Mouse (Mus musculus) cerebellum, postnatal 4 days (tissue): ENCODE data around the gene Ager.
A peak's percentile ranks its signal among the peaks of the same experiment; 100 is the strongest.

Source experiments
- DNase-seq, 2 experiments: peaks; one replicate each; pipeline ENCODE4 v3.0.0; 2022; ENCODE audit warnings: low spot score in 2 of 2, mixed read lengths in 1 of 2

Ager gene

DNA sequence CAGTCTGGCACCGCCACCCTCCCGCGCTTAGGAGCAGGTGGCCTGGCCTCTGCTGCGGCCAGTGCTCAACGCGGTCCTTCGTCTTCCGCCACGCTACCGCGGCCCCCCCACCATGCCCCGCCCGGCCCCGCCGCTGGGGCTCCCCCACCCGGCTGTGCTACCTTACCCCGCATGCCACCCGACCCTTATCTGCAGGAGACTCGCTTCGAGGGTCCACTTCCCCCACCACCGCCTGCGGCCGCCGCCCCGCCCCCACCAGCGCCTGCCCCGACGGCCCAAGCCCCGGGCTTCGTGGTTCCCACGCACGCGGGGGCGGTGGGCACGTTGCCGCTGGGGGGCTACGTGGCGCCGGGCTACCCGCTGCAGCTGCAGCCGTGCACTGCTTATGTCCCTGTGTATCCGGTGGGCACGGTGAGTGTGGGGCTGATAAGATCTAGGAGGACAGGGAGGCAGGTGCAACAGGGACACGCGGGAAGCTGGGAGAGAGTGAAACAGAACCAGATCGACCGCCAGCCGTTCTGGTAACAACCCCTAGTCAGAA is 33.2 kb downstream of the Ager start:
- no peak for DNase-seq

DNA sequence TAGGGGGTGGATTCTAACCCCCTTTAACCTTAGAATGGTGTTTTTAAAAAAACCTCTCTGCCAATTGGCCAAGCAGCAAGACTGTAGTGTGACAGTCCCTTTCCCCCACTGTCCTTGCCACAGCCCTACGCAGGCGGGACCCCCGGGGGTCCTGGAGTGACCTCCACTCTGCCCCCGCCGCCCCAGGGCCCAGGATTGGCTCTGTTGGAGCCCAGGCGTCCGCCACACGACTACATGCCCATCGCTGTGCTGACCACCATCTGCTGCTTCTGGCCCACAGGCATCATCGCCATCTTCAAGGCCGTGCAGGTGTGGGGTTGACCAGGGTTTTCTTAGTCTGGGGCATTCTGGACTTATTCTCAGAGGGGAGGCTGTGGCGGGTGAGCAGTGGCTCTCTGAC is 34.0 kb downstream of the Ager start:
- no peak for DNase-seq

DNA sequence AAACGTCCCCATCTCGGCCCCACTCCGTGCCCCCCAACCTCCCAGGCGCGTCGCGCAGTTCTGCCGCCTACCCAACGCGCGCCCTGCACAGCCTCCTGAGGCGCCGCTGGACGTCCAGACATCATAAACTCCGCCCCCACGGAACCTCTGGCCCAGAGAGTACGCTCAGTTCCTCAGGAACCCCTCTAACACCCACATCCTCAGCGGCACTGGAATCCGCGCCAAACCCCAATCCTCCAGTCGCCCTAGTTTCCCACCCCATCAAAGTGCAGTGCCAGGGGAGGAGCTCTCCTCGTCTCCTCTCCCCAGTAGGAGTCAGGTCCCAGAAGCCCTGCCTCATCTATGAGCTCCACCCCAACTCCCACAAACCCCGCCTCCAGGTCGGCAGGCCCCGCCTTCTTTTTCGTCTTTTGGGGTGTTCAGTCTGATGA is 34.6 kb downstream of the Ager start:
- no peak for DNase-seq

DNA sequence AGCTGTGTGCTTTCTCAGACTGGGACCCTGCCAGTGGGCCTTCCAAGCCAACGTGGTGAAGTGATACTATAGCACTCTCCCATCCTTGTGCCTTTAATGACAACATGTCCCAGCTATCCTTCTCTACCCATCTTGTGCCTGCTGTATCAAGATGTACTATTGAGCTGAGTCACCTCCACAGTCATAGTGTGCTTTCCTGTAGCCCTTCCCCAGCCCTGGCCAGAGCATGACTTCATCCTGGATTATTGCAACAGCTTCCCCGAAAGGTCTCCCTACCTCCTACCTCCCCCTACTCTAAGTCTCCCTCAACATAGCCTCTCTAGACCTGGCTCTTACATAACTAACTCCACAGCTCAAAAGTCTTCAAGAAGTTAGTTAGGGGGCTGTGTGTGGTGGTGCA is 38.0 kb downstream of the Ager start:
- no peak for DNase-seq

DNA sequence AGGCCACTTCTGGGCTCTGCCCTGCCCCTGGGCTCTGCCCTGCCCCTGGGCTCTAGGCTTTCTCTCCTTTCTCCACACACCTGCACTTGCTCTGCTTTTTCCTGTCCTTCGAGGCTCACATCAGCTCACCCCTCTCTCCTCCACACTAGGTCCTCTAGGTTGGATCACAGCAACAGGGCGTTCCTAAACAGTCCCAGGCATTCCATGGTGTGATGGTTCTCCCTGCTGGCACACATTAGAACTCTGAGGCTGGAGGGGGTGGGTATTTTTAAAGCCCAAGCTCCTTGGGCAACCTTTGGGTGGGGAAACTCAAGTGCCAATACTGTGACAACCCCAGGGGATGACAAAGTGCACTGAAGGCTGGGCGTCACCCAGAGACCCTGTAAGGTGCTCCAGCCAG is 39.8 kb downstream of the Ager start:
- DNase-seq = no peak

DNA sequence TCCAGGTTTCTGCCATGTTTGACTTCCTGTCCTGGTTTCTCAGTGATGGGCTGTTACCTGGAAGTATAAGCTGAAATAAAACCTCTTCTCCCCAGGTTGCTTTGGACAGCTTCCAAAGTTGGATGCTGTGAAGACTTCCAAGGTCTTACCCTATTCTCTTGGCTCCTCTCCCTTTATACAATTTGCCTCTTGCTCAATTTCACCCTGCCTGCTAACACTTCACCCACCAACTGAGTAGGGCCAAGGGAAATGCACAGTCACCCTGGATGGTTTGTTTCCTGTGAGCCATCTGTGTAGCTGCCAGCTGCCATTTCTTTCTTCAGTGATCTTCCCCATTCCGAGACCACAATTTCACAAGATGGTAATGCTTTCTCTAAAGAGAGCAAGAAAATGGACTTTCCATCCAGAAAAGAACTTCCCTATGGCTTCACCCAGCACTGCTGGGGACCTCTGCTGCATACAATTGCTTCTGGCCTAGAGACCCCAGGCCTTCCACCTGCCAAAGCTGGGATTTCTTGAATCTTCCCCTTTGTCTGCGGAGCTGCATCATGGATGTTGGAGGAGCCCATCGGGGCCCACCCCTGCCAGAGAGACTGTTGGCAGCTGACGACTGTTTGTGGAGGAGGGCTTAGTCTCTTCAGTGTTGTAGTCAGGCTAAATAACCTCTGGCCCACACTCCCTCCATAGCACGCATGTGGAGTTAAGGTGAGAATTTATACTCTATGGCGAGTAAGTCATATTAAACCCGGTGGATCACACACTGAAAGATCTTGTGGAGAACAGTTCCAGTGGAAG is 42.0 kb downstream of the Ager start:
- DNase-seq = no peak

DNA sequence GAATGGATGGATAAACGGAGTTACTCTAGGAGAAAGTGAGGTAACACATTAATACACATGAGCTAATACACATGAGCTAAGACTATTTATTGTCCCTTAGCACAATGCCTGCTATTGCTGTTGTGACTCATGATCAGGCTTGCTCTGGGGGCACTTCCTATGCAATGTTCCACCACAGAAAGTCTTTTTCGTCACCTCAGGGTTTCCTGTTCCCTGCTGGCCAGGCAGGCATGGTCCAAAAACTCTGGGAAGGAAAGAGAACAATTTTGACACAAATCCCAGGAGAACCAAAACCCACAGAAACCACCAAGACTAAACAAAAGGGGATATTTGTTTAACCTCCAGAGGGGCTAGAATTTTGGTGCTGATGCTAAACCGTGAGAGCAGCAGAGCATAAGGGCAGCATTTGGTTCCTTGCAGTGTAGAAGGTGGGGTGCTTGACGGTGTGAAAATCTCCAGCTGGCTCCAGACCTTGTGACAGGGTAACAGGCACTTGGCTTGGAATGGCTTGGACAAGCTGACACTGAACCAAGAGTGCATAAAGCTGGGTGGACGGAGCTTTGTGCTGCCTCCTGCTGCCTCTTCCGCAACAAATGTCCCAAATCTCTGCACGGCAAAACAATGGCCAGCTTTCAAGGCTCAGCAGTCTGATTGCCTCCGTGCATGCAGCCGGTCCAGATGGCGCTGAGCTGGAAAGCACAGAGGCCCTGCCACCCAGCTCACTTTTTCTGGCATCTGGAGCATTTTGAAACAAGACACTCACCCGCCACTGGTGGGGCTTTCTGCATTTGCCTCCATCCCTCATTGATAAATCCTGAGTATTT is 43.3 kb downstream of the Ager start:
- DNase-seq = peak in 1 of 2 experiments; percentile 55

DNA sequence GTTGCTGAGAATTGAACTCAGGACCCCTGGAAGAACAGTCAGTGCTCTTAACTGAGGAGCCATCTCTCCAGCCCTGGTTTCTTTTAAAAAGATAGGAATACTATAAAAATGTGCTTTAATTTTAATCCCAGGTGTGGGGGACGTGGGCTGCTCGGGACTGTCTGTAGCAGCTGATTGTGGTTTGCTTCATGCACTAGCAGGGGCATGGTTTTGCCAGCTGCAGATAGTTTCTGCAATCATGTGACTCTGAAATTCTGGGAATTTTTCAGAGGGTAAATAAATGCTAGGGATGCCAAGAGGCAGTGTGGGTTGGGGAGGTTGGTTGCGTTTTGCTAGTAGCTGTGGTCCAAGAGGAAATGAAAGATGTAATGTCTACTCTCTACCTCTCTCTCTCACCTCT is 44.3 kb downstream of the Ager start:
- DNase-seq = no peak

DNA sequence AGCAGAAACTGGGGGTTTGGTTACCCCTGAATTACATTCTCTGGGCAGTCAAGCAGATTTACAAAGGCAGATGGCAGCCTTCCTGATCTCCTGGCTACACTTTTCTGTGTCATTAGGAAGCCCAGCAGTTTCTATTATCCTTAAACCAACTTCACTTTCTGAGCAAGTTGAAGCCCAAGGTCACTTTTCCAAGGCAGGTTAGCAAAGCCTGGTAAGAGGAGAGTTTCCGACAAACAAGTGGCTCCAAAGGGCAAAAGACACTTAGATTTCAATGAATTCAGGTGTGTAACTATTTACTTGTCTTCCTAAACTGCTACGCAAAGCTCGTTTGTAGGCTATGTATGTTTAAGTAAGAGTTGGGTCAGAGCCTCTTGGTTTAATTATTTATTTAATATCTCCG is 45.7 kb downstream of the Ager start:
- no peak for DNase-seq

DNA sequence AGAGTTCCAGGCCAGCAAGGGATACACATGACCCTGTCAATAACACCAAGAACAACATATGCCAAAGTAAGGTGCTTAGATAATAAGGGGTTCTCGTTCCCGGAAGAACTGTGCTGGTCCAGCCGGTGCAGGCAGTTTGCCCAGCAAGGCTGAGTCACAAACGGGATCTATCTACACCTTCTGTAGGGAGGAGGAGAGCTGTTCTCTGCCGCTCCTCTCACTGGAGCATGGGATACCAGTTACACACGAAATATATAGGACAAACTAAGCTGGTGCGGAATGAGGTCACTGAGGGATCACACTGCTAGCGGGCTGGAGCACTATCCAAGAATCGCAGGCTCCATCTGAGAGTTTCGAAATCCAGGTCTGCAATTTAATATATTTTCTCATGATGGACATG is 46.3 kb downstream of the Ager start:
- no peak for DNase-seq

DNA sequence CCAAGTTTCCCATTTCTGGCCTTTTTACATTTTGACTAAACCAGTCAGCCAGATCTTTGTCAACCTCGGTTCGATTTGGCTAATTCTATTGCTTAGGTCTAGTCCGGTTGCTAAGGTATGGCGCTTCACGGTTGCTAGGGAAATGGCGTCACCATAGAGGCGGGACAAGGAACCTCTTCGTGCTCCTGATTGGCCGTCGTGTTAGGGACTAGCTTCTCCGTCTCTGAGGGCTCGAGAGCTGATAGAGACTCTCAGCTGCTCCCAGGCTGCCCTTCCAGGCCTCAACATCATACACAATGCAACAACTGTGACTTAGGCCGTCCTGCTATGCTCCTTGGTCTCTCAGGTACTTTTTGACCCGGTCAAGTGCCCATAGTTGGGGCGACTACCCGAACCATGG is 46.9 kb downstream of the Ager start, which contains the start of gene Fkbpl:
Gene Fkbpl (plus strand): TSS at position 157 of the 400 bp plus-strand sequence.
- peak; percentile 90 to 94 for DNase-seq

DNA sequence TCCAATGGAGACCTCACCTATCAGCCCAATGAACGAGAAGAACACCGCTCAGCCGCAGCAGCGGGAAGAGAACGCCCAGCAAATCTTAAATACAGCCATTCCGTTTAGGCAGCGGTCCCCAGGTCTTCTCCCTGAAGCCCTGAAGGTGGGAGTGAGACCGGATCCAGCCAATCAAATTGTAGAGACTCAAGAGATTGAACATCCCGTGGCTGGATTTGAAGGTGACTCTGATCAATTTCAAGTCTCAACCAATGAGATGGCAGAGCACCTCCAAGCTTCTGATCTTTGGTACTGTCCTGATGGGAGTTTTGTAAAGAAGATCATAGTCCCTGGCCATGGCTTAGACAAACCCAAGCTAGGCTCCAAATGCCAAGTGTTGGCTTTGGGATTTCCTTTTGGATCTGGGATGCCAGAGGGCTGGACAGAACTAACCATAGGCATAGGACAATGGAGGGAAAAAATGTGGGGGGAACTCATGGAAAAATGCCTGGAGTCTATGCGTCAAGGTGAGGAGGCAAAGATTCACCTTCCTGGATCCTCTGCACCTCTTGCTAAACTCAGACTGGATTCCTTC is 47.7 kb downstream of the Ager start:
- no peak for DNase-seq

DNA sequence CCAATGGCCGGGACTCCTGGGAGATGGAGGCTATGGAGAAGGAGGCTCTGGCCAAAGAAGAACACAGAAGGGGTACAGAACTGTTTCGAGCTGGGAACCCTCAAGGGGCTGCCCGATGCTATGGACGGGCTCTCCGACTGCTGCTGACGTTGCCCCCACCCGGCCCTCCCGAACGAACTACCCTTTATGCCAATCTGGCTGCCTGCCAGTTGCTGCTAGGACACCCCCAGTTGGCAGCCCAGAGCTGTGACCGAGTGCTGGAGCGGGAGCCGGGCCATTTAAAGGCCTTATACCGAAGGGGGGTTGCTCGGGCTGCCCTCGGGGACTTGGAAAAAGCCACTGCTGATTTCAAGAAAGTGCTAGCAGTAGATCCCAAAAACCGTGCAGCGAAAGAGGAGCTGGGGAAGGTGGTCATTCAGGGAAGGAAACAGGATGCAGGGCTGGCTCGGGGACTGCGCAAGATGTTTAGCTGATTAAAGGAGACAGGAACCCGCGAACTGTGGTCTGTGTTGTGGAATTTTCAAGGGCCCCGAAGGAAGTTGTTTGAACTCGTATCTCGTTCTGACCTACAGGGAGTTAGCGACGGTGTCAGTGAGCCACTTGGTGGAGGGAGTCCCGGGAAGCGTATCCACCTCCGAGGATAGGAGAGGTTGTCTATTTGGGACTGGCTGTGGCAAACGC is 48.3 kb downstream of the Ager start:
- no peak for DNase-seq

DNA sequence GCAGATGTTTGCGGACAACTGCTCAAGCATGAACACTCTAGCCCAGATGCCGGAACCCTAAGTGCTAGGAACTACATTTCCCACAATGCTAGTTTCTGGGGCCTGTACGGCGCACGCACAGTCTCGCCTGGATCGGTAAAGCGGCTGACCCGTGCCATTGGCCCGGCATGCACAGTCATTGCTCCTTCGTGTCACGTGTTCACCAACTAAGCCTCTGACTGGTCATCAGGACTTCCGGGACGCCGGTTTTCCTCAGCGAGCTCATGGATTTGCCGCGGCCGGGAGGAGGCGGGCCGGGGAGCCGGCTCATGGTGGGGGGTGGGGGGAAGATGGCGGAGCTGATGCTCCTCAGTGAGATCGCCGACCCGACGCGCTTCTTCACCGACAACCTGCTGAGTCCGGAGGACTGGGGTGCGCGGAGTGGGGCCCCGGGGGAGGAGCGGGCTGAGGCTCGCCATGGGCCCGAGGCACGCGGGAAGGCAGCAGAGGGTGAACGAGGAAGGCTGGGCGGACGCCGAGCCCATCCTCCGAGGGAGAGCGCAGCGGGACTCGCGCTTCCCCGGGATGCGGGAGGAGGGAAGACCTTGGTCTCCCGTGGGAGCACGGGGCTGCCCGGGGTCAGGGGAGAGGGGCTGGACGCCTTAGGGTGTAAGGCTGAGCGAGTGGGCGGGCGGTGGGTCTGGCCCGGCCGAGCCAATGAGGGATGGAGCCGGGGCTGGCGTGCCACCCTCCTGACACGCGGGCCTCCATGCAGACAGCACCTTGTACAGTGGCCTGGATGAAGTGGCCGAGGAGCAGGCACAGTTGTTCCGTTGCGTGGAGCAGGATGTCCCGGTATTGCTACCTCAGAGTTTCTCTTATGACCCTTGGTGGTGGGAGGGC is 49.5 kb downstream of the Ager start, which contains the start of gene Atf6b:
Gene Atf6b (plus strand): TSS at position 241 of the 882 bp plus-strand sequence.
- peak; percentile 81 to 91 for DNase-seq

DNA sequence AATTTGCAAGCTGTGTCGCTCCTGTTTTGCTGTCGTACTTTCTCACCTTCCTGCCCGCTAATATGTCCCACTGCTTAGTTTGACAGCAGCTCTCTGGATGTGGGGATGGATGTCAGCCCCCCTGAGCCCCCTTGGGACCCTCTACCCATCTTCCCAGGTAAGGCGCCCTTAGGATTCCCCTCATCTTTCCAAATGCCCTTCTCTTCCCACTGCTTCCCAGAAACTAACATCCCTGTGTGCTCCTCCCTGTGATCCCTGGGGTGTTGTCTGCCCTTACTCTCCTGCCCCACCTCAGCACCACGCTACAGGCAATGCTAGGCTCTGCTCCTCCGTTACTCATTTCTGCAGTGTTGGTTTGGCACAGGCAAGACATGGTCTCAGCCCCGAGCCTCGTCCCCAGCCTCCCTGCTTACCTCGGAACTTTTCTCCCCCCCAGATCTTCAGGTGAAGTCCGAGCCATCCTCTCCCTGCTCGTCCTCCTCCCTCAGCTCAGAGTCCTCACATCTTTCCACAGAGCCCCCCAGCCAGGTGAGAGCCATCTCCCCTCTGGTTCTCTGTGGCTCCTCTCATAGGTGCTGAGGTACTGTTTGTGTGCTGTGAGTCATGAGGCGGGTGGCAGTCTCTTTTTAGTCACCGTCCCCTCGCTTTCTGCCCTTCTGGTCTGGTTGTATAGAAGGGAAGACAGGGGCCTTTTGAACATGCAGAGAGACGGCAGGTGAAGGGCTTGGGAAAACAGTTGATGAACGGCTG is 50.7 kb downstream of the Ager start:
- no peak for DNase-seq

DNA sequence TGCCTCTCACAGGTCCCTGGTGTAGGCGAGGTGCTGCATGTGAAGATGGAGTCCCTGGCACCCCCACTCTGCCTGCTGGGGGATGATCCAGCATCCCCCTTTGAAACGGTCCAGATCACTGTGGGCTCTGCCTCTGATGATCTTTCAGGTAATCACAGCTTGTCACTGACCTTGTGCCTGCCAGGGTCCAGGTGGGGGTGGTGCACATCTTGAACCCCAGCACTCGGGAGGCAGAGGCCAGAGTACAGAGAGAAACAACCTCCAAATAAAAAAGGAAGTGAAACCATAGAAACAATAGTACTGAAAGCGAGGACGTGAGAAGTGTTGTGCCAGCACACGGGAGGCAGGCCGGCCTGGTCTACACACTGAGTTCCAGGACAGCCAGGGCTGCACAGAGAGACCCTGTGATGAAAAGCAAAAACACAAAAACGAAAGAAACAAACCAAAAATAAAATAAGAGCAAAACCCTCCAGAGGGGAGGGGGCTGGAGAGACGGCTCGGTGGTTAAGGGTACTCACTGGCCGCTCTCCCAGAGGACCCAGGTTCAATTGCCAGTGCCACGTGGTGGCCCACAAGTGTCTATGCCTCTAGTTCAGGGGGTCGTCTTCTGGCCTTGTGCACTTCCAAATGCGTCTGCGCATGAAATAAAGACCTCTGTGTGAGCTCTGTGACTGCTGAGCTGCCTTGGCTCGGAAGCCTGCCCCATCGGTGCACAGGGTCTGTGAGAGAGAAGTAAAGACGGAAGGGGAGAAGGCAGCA is 51.6 kb downstream of the Ager start:
- no peak for DNase-seq
